Mouse (Mus musculus): ENCODE data around the gene Rd3l. TPM values are rescaled to one million over a fixed set of nuclear protein-coding genes. Genes with fewer than 3 reads are reported as not detected.

Gene Rd3l
- polyA plus RNA-seq (2015; fragmentation: Nextera tagmentation; extraction: Ambion mirVana) = not detected in 2 replicates

- no peak within 1 kb of the TSS for H3K9ac ChIP-seq
- H3K27ac ChIP-seq = no peak within 1 kb of the TSS
- 0 out of 2 replicates have a peak, but pooled peaks cover 7% of the 10 kb centered on the region for H3K4me1 ChIP-seq
- WGBS = 59% methylated on average over 6 of the region's 6 CpGs
- no peak within 1 kb of the TSS for H3K4me2 ChIP-seq
- no peak within 1 kb of the TSS for H3K4me3 ChIP-seq (replicated peaks)
- no peaks in the 10 kb centered on the region for H3K27me3 ChIP-seq (replicated peaks)
- no peaks in the 10 kb centered on the region for H3K9me3 ChIP-seq
- ATAC-seq (ENCODE audit: insufficient read depth, low FRiP score, low read depth) = no peak
- no peaks in the 10 kb centered on the region for H3K36me3 ChIP-seq
Measured at GRCm38 (mm10) chr12:111980887-111981367, at the start of gene Rd3l. Gene Rd3l (minus strand): TSS chr12:111981317.

- H3K4me3 ChIP-seq (replicated peaks) = no peak overlapping the region
- no peak overlapping the region for H3K4me2 ChIP-seq
- H3K27ac ChIP-seq = no peak overlapping the region
- no peaks in the 10 kb centered on the region for H3K27me3 ChIP-seq (replicated peaks)
- no peak overlapping the region for H3K9ac ChIP-seq
- no peaks in the 10 kb centered on the region for H3K4me1 ChIP-seq
- H3K9me3 ChIP-seq = no peaks in the 10 kb centered on the region
- no peaks in the 10 kb centered on the region for H3K36me3 ChIP-seq
- no peak for ATAC-seq (ENCODE audit: insufficient read depth, low FRiP score, low read depth)
- 61% methylated on average over 4 of the region's 4 CpGs for WGBS
Measured at GRCm38 (mm10) chr12:112027408-112027807, 46.3 kb upstream of the Rd3l start.

GRCm38 (mm10) chr12:112025907-112026645 lies 45.0 kb upstream of the Rd3l start:
- no peaks in the 10 kb centered on the region for H3K4me1 ChIP-seq
- H3K4me2 ChIP-seq = no peak overlapping the region
- no peak overlapping the region for H3K4me3 ChIP-seq (replicated peaks)
- no peak overlapping the region for H3K9ac ChIP-seq
- ATAC-seq (ENCODE audit: insufficient read depth, low FRiP score, low read depth) = no peak
- 62% methylated on average over 14 of the region's 14 CpGs for WGBS
- H3K27ac ChIP-seq = no peak overlapping the region
- H3K36me3 ChIP-seq = no peaks in the 10 kb centered on the region
- no peaks in the 10 kb centered on the region for H3K27me3 ChIP-seq (replicated peaks)
- H3K9me3 ChIP-seq = no peaks in the 10 kb centered on the region

GRCm38 (mm10) chr12:112025457-112025856 lies 44.3 kb upstream of the Rd3l start:
- Histone ChIP-seq H3K4me2 (no peak overlapping the region), H3K9me3 (no peaks in the 10 kb centered on the region), H3K4me3 (replicated peaks) (no peak overlapping the region), H3K27ac (no peak overlapping the region), H3K4me1 (no peaks in the 10 kb centered on the region), H3K36me3 (no peaks in the 10 kb centered on the region), H3K9ac (no peak overlapping the region), H3K27me3 (replicated peaks) (no peaks in the 10 kb centered on the region)
- WGBS = 86% methylated on average over 13 of the region's 13 CpGs
- ATAC-seq (ENCODE audit: insufficient read depth, low FRiP score, low read depth) = no peak

- no peak overlapping the region for H3K9ac ChIP-seq
- H3K4me1 ChIP-seq = no peaks in the 10 kb centered on the region
- H3K9me3 ChIP-seq = no peaks in the 10 kb centered on the region
- H3K4me2 ChIP-seq = no peak overlapping the region
- ATAC-seq (ENCODE audit: insufficient read depth, low FRiP score, low read depth) = no peak
- 80% methylated on average over 17 of the region's 17 CpGs for WGBS
- H3K27ac ChIP-seq = no peak overlapping the region
- no peaks in the 10 kb centered on the region for H3K27me3 ChIP-seq (replicated peaks)
- no peaks in the 10 kb centered on the region for H3K36me3 ChIP-seq
- H3K4me3 ChIP-seq (replicated peaks) = no peak overlapping the region
Measured at GRCm38 (mm10) chr12:112024581-112025310, 43.6 kb upstream of the Rd3l start.

- Histone ChIP-seq H3K4me3 (replicated peaks) (no peak overlapping the region), H3K9ac (no peak overlapping the region), H3K36me3 (no peaks in the 10 kb centered on the region), H3K9me3 (no peaks in the 10 kb centered on the region), H3K27ac (no peak overlapping the region), H3K4me1 (no peaks in the 10 kb centered on the region), H3K27me3 (replicated peaks) (no peaks in the 10 kb centered on the region), H3K4me2 (no peak overlapping the region)
- 76% methylated on average over 2 of the region's 2 CpGs for WGBS
- ATAC-seq (ENCODE audit: insufficient read depth, low FRiP score, low read depth) = no peak
Measured at GRCm38 (mm10) chr12:112023306-112023705, 42.2 kb upstream of the Rd3l start.

- no peaks in the 10 kb centered on the region for H3K9me3 ChIP-seq
- no peak overlapping the region for H3K4me3 ChIP-seq (replicated peaks)
- H3K27me3 ChIP-seq (replicated peaks) = no peaks in the 10 kb centered on the region
- H3K4me1 ChIP-seq = no peaks in the 10 kb centered on the region
- ATAC-seq (ENCODE audit: insufficient read depth, low FRiP score, low read depth) = no peak
- no peak overlapping the region for H3K9ac ChIP-seq
- H3K4me2 ChIP-seq = no peak overlapping the region
- no peaks in the 10 kb centered on the region for H3K36me3 ChIP-seq
- 64% methylated on average over 4 of the region's 4 CpGs for WGBS
- H3K27ac ChIP-seq = no peak overlapping the region
Measured at GRCm38 (mm10) chr12:112016346-112016745, 35.2 kb upstream of the Rd3l start.

GRCm38 (mm10) chr12:112013271-112013801 lies 32.2 kb upstream of the Rd3l start:
- H3K27me3 ChIP-seq (replicated peaks) = no peaks in the 10 kb centered on the region
- ATAC-seq (ENCODE audit: insufficient read depth, low FRiP score, low read depth) = no peak
- peak overlapping the region; percentile 16; the same call in 1 of the 2 replicates for H3K4me2 ChIP-seq
- H3K4me1 ChIP-seq = no peaks in the 10 kb centered on the region
- no peak overlapping the region for H3K4me3 ChIP-seq (replicated peaks)
- WGBS = 44% methylated on average over 14 of the region's 14 CpGs
- H3K36me3 ChIP-seq = no peaks in the 10 kb centered on the region
- no peak overlapping the region for H3K27ac ChIP-seq
- H3K9me3 ChIP-seq = no peaks in the 10 kb centered on the region
- H3K9ac ChIP-seq = no peak overlapping the region

GRCm38 (mm10) chr12:112012511-112013270 lies 31.6 kb upstream of the Rd3l start:
- H3K9ac ChIP-seq = no peak overlapping the region
- no peaks in the 10 kb centered on the region for H3K9me3 ChIP-seq
- H3K27me3 ChIP-seq (replicated peaks) = no peaks in the 10 kb centered on the region
- peak overlapping the region; percentile 16; the same call in 1 of the 2 replicates for H3K4me2 ChIP-seq
- H3K27ac ChIP-seq = no peak overlapping the region
- H3K36me3 ChIP-seq = no peaks in the 10 kb centered on the region
- ATAC-seq (ENCODE audit: insufficient read depth, low FRiP score, low read depth) = no peak; the same call in 1 of the 2 replicates
- H3K4me1 ChIP-seq = no peaks in the 10 kb centered on the region
- H3K4me3 ChIP-seq (replicated peaks) = no peak overlapping the region
- WGBS = 36% methylated on average over 12 of the region's 12 CpGs

- ATAC-seq (ENCODE audit: insufficient read depth, low FRiP score, low read depth) = no peak
Measured at GRCm38 (mm10) chr12:112001223-112001622, 20.1 kb upstream of the Rd3l start.

GRCm38 (mm10) chr12:111999735-112000134 lies 18.6 kb upstream of the Rd3l start:
- H3K27me3 ChIP-seq (replicated peaks) = no peaks in the 10 kb centered on the region
- no peaks in the 10 kb centered on the region for H3K9me3 ChIP-seq
- H3K27ac ChIP-seq = no peak overlapping the region
- no peak overlapping the region for H3K4me2 ChIP-seq
- WGBS = 92% methylated on average over 7 of the region's 7 CpGs
- no peak for ATAC-seq (ENCODE audit: insufficient read depth, low FRiP score, low read depth)
- H3K36me3 ChIP-seq = no peaks in the 10 kb centered on the region
- no peaks in the 10 kb centered on the region for H3K4me1 ChIP-seq
- no peak overlapping the region for H3K9ac ChIP-seq
- no peak overlapping the region for H3K4me3 ChIP-seq (replicated peaks)

More at GRCm38 (mm10) chr12:112001223-112001622, 20.1 kb upstream of the Rd3l start:
- Histone ChIP-seq H3K4me1 (no peaks in the 10 kb centered on the region), H3K9ac (no peak overlapping the region), H3K4me2 (no peak overlapping the region), H3K27ac (no peak overlapping the region), H3K27me3 (replicated peaks) (no peaks in the 10 kb centered on the region), H3K4me3 (replicated peaks) (no peak overlapping the region), H3K9me3 (no peaks in the 10 kb centered on the region), H3K36me3 (no peaks in the 10 kb centered on the region)
- 17% methylated on average over 8 of the region's 8 CpGs for WGBS
